Mouse (Mus musculus): ENCODE measurements around the gene Taf6.

Gene Taf6

GRCm38 (mm10) chr5:138171695-138172491, 15.4 kb downstream of the Taf6 start, which contains the start of the genes Ap4m1 and Mcm7:
Gene Ap4m1 (plus strand): TSS chr5:138172002.
Gene Mcm7 (minus strand): TSS chr5:138172422.
- peak; percentile 87 for DNase-seq (ENCODE audit: low read depth, low spot score)

GRCm38 (mm10) chr5:138170936-138171561, 16.2 kb downstream of the Taf6 start:
- peak; percentile 84 for DNase-seq (ENCODE audit: low read depth, low spot score)

- DNase-seq (ENCODE audit: low read depth, low spot score) = no peak
Observed at GRCm38 (mm10) chr5:138165594-138165993, 21.7 kb downstream of the Taf6 start.

- no peak for DNase-seq (ENCODE audit: low read depth, low spot score)
Observed at GRCm38 (mm10) chr5:138163610-138164009, 23.6 kb downstream of the Taf6 start.

- DNase-seq (ENCODE audit: low read depth, low spot score) = no peak
Observed at GRCm38 (mm10) chr5:138163046-138163445, 24.2 kb downstream of the Taf6 start.

- DNase-seq (ENCODE audit: low read depth, low spot score) = no peak
Observed at GRCm38 (mm10) chr5:138160842-138161665, 26.2 kb downstream of the Taf6 start, which contains the start of gene Cops6. Gene Cops6 (plus strand): TSS chr5:138161071.

- no peak for DNase-seq (ENCODE audit: low read depth, low spot score)
Observed at GRCm38 (mm10) chr5:138160224-138160762, 27.0 kb downstream of the Taf6 start.

GRCm38 (mm10) chr5:138155443-138155976, 31.7 kb downstream of the Taf6 start, which contains the start of gene Zfp113:
Gene Zfp113 (minus strand): TSS chr5:138155744.
- DNase-seq (ENCODE audit: low read depth, low spot score) = peak; percentile 85

- no peak for DNase-seq (ENCODE audit: low read depth, low spot score)
Observed at GRCm38 (mm10) chr5:138154390-138154789, 32.9 kb downstream of the Taf6 start.

- no peak for DNase-seq (ENCODE audit: low read depth, low spot score)
Observed at GRCm38 (mm10) chr5:138138585-138138984, 48.7 kb downstream of the Taf6 start.

GRCm38 (mm10) chr5:138137935-138138549, 49.2 kb downstream of the Taf6 start:
- DNase-seq (ENCODE audit: low read depth, low spot score) = no peak

- DNase-seq (ENCODE audit: low read depth, low spot score) = no peak
Observed at GRCm38 (mm10) chr5:138137257-138137656, 50.0 kb downstream of the Taf6 start.

GRCm38 (mm10) chr5:138132425-138133064, 54.7 kb downstream of the Taf6 start:
- DNase-seq (ENCODE audit: low read depth, low spot score) = no peak

All from WW6 (cell line).